In the genomic region with DNA sequence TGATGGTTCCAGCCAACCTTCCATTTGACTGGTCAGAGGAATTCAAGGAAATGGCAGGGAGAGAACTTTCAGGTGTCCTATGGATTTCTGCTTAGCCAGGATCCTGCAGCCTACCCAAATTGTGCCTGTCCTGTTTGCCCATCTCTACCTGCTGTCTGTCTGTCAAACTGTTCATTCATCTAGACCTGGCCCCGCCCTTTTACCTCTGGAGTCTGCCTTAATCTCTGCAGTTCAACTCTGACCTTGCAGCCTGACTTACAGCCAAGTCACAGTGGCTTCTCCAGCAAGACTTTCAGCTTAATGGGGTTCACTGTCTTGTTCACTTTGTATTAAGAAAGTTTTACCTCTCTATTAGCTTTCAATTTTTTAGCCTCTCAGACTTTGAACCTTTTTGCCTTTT, we compare ENCODE assay signal across 18 mouse cellular contexts. TPM values are rescaled to one million over a fixed set of nuclear protein-coding genes. Genes with fewer than 3 reads are reported as not detected.
"Had no signal": no experiment of that assay in that cellular context is flagged by ENCODE, and none has a peak within 500 bp of the region (broad histone marks: within the 10 kb centered on the region; RNA-seq: fewer than 3 reads in every experiment).

No protein-coding gene starts in this region.

- H3K27me3 ChIP-seq: heart, embryonic 13.5 days; heart, embryonic 15.5 days; hindbrain, embryonic 13.5 days; hindbrain, embryonic 15.5 days; limb, embryonic 12.5 days; liver, embryonic 13.5 days; liver, embryonic 15.5 days had no signal

- H3K4me2 ChIP-seq: heart, embryonic 11.5 days; heart, embryonic 13.5 days; heart, embryonic 15.5 days; hindbrain, embryonic 13.5 days; hindbrain, embryonic 15.5 days; limb, embryonic 12.5 days; liver, embryonic 11.5 days; liver, embryonic 13.5 days; liver, embryonic 15.5 days had no signal

- H3K36me3 ChIP-seq: heart, embryonic 13.5 days; heart, embryonic 15.5 days; hindbrain, embryonic 13.5 days; hindbrain, embryonic 15.5 days; limb, embryonic 10.5 days; limb, embryonic 12.5 days; liver, embryonic 13.5 days; liver, embryonic 15.5 days had no signal

- H3K4me1 ChIP-seq: heart, embryonic 13.5 days; heart, embryonic 15.5 days; hindbrain, embryonic 13.5 days; hindbrain, embryonic 15.5 days; limb, embryonic 10.5 days; limb, embryonic 12.5 days had no signal

- H3K9me3 ChIP-seq: heart, embryonic 13.5 days; heart, embryonic 15.5 days; hindbrain, embryonic 13.5 days; hindbrain, embryonic 15.5 days; limb, embryonic 10.5 days; limb, embryonic 12.5 days; liver, embryonic 13.5 days; liver, embryonic 15.5 days had no signal

- ATAC-seq: hindbrain, postnatal 0 days had no signal

- H3K4me3 ChIP-seq: heart, adult 2 months; heart, embryonic 13.5 days; heart, embryonic 15.5 days; hindbrain, embryonic 13.5 days; hindbrain, embryonic 15.5 days; layer of hippocampus, adult 2 months; left cerebral cortex, adult 2 months; limb, embryonic 10.5 days; limb, embryonic 12.5 days; liver, embryonic 13.5 days; liver, embryonic 15.5 days had no signal

- H3K9ac ChIP-seq: heart, embryonic 13.5 days; heart, embryonic 15.5 days; hindbrain, embryonic 13.5 days; hindbrain, embryonic 15.5 days; limb, embryonic 12.5 days; liver, embryonic 13.5 days; liver, embryonic 15.5 days had no signal

- H3K27ac ChIP-seq: heart, adult 2 months; heart, embryonic 13.5 days; heart, embryonic 15.5 days; hindbrain, embryonic 13.5 days; hindbrain, embryonic 15.5 days; hindbrain, postnatal 0 days; layer of hippocampus, adult 2 months; left cerebral cortex, adult 2 months; limb, embryonic 10.5 days; limb, embryonic 12.5 days; liver, embryonic 13.5 days; liver, embryonic 15.5 days had no signal

RNA-seq across cellular contexts. Expression of a gene that starts 13.4 kb away (rescaled TPM):
- polyA plus RNA-seq: heart, adult 2 months; heart, embryonic 13.5 days; heart, embryonic 15.5 days; heart, postnatal 0 days; liver, embryonic 15.5 days had no signal

RNA-seq across cellular contexts. Expression of a gene that starts 13.9 kb away (rescaled TPM):
- polyA plus RNA-seq: heart, adult 2 months; heart, embryonic 11.5 days; heart, embryonic 13.5 days; heart, embryonic 15.5 days; heart, postnatal 0 days; hindbrain, embryonic 13.5 days; hindbrain, embryonic 15.5 days; intestine, embryonic 14.5 days; kidney, embryonic 16.5 days; limb, embryonic 10.5 days; limb, embryonic 12.5 days; liver, embryonic 11.5 days; liver, embryonic 13.5 days; liver, embryonic 15.5 days had no signal

RNA-seq across cellular contexts. Expression of a gene that starts 36.5 kb away (rescaled TPM):
- polyA plus RNA-seq: heart, embryonic 11.5 days; heart, postnatal 0 days; hindbrain, embryonic 11.5 days; kidney, embryonic 16.5 days; limb, embryonic 10.5 days; liver, embryonic 11.5 days had no signal
